Mouse (Mus musculus) small intestine, adult 2 months (tissue): ENCODE results near the gene Gnaq.

Source experiments
- CTCF ChIP-seq: fragments of 200-500 bp; IDR thresholded peaks from 2 replicates; pipeline ENCODE4 v1.5.1; 2012; ENCODE audit warnings: low read depth, mild to moderate bottlenecking, control low read depth, inconsistent platforms, low read length, moderate library complexity, mixed read lengths; ENCODE audit not compliant: insufficient replicate concordance, insufficient read length; ENCODE audit errors: extremely low read depth
- POLR2A ChIP-seq: fragments of 200-500 bp; IDR thresholded peaks from 2 replicates; pipeline ENCODE4 v1.6.1; 2012; ENCODE audit warnings: low read depth, mild to moderate bottlenecking, control low read depth, inconsistent platforms, low read length, moderate library complexity

- no peak for TF ChIP-seq POLR2A
- TF ChIP-seq CTCF, result no peak
Measured at GRCm38 (mm10) chr19:16198162-16198561, 65.5 kb downstream of the Gnaq start.
